Mouse (Mus musculus): ENCODE measurements around the gene Nrap.

GRCm38 (mm10) chr19:56372226-56372625 lies 17.6 kb downstream of the Nrap start:
- TF ChIP-seq CTCF (IDR thresholded peaks at IDR 0.05; ENCODE audit: low read depth) (no peak), EP300 (optimal IDR thresholded peaks at IDR 0.05) (no peak)

Data from stomach, postnatal 0 days (tissue).